Comparison of ENCODE assay signal across 14 mouse cellular contexts in genomic region chr4:31627053-31627452, GRCm38 (mm10).
A peak's percentile ranks its signal among the peaks of the same experiment; 100 is the strongest.
DNase-seq lines count a peak whose midpoint lies in the region; ATAC-seq lines count a peak whose summit lies in the region.
"Had no signal": no experiment of that assay in that cellular context is flagged by ENCODE, and none has a peak within 500 bp of the region (broad histone marks: within the 10 kb centered on the region; RNA-seq: fewer than 3 reads in every experiment).

No protein-coding gene starts in this region.

- DNase-seq in embryo, embryonic 11 days, result peak; percentile 41
- no peak for DNase-seq in embryo, embryonic 9.5 days (ENCODE audit: extremely low spot score)
- DNase-seq in hindbrain, embryonic 10.5 days (ENCODE audit: low spot score), result peak; percentile 20
- DNase-seq in limb, embryonic 10.5 days (ENCODE audit: low spot score), result no peak
- DNase-seq in layer of hippocampus, postnatal 36 days, result peak; percentile 8 to 19
- no peak for DNase-seq in cerebellum, adult 11-12 months
- DNase-seq: cerebellum, postnatal 14 days; forebrain, postnatal 0 days had no signal

- no peaks in the 10 kb centered on the region for H3K9me3 ChIP-seq in hindbrain, embryonic 10.5 days
- H3K9me3 ChIP-seq in hindbrain, embryonic 16.5 days (ENCODE audit: control insufficient read depth, low read length), result no peaks in the 10 kb centered on the region
- H3K9me3 ChIP-seq in limb, embryonic 13.5 days, result no peaks in the 10 kb centered on the region
- H3K9me3 ChIP-seq in limb, embryonic 10.5 days (replicated peaks), result no peaks in the 10 kb centered on the region
- H3K9me3 ChIP-seq: embryonic facial prominence, embryonic 13.5 days had no signal

- no peak for ATAC-seq in hindbrain, embryonic 16.5 days
- peak; percentile 40; the same call in 1 of the 2 replicates for ATAC-seq in limb, embryonic 13.5 days (ENCODE audit: low FRiP score, low read depth)
- ATAC-seq: forebrain, postnatal 0 days; lung, postnatal 0 days had no signal

- H3K36me3 ChIP-seq in hindbrain, embryonic 10.5 days, result no peaks in the 10 kb centered on the region
- H3K36me3 ChIP-seq in hindbrain, embryonic 16.5 days (ENCODE audit: control insufficient read depth, insufficient read depth, low read length), result no peaks in the 10 kb centered on the region
- H3K36me3 ChIP-seq in limb, embryonic 13.5 days, result no peaks in the 10 kb centered on the region
- H3K36me3 ChIP-seq in limb, embryonic 10.5 days, result no peaks in the 10 kb centered on the region
- H3K36me3 ChIP-seq: embryonic facial prominence, embryonic 13.5 days had no signal

- H3K4me1 ChIP-seq in hindbrain, embryonic 10.5 days (replicated peaks), result peaks cover 17% of the 10 kb centered on the region
- H3K4me1 ChIP-seq in hindbrain, embryonic 16.5 days (ENCODE audit: control insufficient read depth, insufficient read depth, low read depth, low read length), result no peaks in the 10 kb centered on the region
- H3K4me1 ChIP-seq in limb, embryonic 13.5 days, result no peaks in the 10 kb centered on the region
- no peaks in the 10 kb centered on the region for H3K4me1 ChIP-seq in limb, embryonic 10.5 days

- no peaks in the 10 kb centered on the region; the same call in 1 of the 2 replicates for H3K27me3 ChIP-seq in hindbrain, embryonic 10.5 days (ENCODE audit: insufficient read depth, poor library complexity, severe bottlenecking)
- no peaks in the 10 kb centered on the region for H3K27me3 ChIP-seq in hindbrain, embryonic 16.5 days (replicated peaks; ENCODE audit: control insufficient read depth, insufficient read depth, low read length)
- H3K27me3 ChIP-seq in limb, embryonic 13.5 days, result no peaks in the 10 kb centered on the region
- H3K27me3 ChIP-seq in limb, embryonic 10.5 days (ENCODE audit: low read depth, poor library complexity, severe bottlenecking), result no peaks in the 10 kb centered on the region
- H3K27me3 ChIP-seq: embryonic facial prominence, embryonic 13.5 days had no signal

- H3K4me2 ChIP-seq in hindbrain, embryonic 16.5 days (ENCODE audit: low read length), result no peak overlapping the region
- H3K4me2 ChIP-seq in limb, embryonic 13.5 days (replicated peaks), result no peak overlapping the region
- H3K4me2 ChIP-seq: embryonic facial prominence, embryonic 13.5 days had no signal

- no peak overlapping the region for H3K27ac ChIP-seq in hindbrain, embryonic 10.5 days
- H3K27ac ChIP-seq in hindbrain, embryonic 16.5 days (ENCODE audit: low read depth, low read length), result no peak overlapping the region
- H3K27ac ChIP-seq in limb, embryonic 13.5 days, result no peak overlapping the region
- H3K27ac ChIP-seq in limb, embryonic 10.5 days, result no peak overlapping the region
- H3K27ac ChIP-seq: embryonic facial prominence, embryonic 13.5 days; heart, adult 2 months; liver, embryonic 14.5 days had no signal

- H3K4me3 ChIP-seq in hindbrain, embryonic 10.5 days, result no peak overlapping the region
- no peak overlapping the region for H3K4me3 ChIP-seq in hindbrain, embryonic 16.5 days (ENCODE audit: low read length)
- H3K4me3 ChIP-seq in limb, embryonic 13.5 days, result no peak overlapping the region
- no peak overlapping the region for H3K4me3 ChIP-seq in limb, embryonic 10.5 days
- H3K4me3 ChIP-seq: embryonic facial prominence, embryonic 13.5 days; heart, adult 2 months had no signal

- no peak overlapping the region for H3K9ac ChIP-seq in hindbrain, embryonic 16.5 days (ENCODE audit: low read depth, low read length)
- no peak overlapping the region for H3K9ac ChIP-seq in limb, embryonic 13.5 days
- H3K9ac ChIP-seq: embryonic facial prominence, embryonic 13.5 days; forebrain, postnatal 0 days; liver, embryonic 14.5 days had no signal

- 37% methylated on average over 3 of the region's 3 CpGs for WGBS in hindbrain, embryonic 10.5 days
- WGBS in hindbrain, embryonic 16.5 days, result 34% methylated on average over 3 of the region's 3 CpGs
- 69% methylated on average over 3 of the region's 3 CpGs for WGBS in limb, embryonic 13.5 days
- 90% methylated on average over 3 of the region's 3 CpGs for WGBS in limb, embryonic 10.5 days

Comparison
In these comparisons a context has a peak if more than half of its experiments do, and no peak if none do; other contexts are left out.
1. DNase-seq: peak in embryo, embryonic 11 days (single experiment), hindbrain, embryonic 10.5 days (single experiment) and layer of hippocampus, postnatal 36 days (2 of 2); none in embryo, embryonic 9.5 days (single experiment), limb, embryonic 10.5 days (single experiment) and cerebellum, adult 11-12 months (single experiment).